Comparison of ENCODE assay signal across 8 mouse cellular contexts in the genomic region with DNA sequence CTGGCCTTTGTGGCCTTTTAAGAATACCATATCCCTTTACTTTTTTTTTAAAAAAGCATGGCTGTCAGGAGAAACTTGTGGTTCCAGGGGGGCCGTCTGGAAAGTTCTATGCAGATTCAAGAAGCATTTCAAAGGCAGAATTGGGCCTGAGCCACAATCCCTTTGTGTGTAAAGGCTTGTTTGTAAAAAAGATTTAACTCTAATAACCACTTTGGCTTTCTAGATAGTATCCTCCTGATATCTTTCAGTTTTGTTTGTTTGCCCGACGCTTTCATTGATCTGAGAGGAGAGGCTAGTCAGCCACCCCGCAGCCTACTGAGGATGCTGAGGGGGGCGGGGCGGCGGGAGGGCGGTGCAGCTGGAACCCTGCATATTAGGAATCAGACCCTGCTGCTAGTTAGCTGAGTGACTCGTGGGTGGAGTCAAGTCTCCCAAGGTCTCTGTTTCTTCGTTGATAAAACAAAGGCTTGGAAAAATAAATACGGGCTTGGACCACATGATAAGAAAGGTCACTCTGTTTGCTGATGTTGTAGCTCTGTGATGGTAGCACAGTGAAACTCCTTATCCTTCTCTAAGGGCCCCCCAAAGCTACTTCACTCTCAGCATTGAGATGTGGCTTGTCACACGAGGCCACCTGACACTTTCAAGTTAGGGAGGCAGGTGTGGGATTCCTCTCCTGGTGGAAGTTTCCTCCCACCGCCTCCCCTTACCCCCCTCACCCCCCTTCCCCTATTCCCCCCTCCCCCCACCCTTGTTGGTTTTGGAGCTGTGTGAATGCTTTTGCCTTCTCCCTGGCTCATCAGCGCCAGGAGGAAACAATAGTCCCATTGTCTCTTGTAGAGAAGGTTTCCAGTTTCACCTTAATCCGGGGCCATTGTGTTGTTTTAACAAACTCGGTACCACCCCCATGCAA.
A peak's percentile ranks its signal among the peaks of the same experiment; 100 is the strongest.
DNase-seq lines count a peak whose midpoint lies in the region; ATAC-seq and TF ChIP-seq lines count a peak whose summit lies in the region.

No protein-coding gene starts in this region.

- H3K4me2 ChIP-seq in embryonic facial prominence, embryonic 13.5 days: peak overlapping the region; percentile 50
- H3K4me2 ChIP-seq in hindbrain, postnatal 0 days (ENCODE audit: low read depth, low read length): peak overlapping the region; percentile 48
- peak overlapping the region; percentile 43 for H3K4me2 ChIP-seq in midbrain, embryonic 12.5 days (replicated peaks)

- H3K36me3 ChIP-seq in embryonic facial prominence, embryonic 13.5 days: 0 out of 2 replicates have a peak, but pooled peaks cover 7% of the 10 kb centered on the region
- no peaks in the 10 kb centered on the region for H3K36me3 ChIP-seq in hindbrain, postnatal 0 days (ENCODE audit: insufficient read depth, low read length)
- no peaks in the 10 kb centered on the region for H3K36me3 ChIP-seq in midbrain, embryonic 12.5 days

- peak overlapping the region; percentile 85 for H3K27ac ChIP-seq in embryonic facial prominence, embryonic 13.5 days
- H3K27ac ChIP-seq in hindbrain, postnatal 0 days: peak overlapping the region; percentile 38
- peak overlapping the region; percentile 39 for H3K27ac ChIP-seq in midbrain, embryonic 12.5 days (replicated peaks)

- TF ChIP-seq CTCF in hindbrain, postnatal 0 days (IDR thresholded peaks at IDR 0.05; ENCODE audit: low read depth): no peak

- whole genome bisulfite sequencing in embryonic facial prominence, embryonic 13.5 days: 2% methylated on average over 16 of the region's 16 CpGs
- WGBS in hindbrain, postnatal 0 days: 3% methylated on average over 16 of the region's 16 CpGs
- WGBS in midbrain, embryonic 12.5 days: 2% methylated on average over 16 of the region's 16 CpGs

- no peaks in the 10 kb centered on the region for H3K9me3 ChIP-seq in embryonic facial prominence, embryonic 13.5 days
- H3K9me3 ChIP-seq in hindbrain, postnatal 0 days (ENCODE audit: low read length): no peaks in the 10 kb centered on the region
- H3K9me3 ChIP-seq in midbrain, embryonic 12.5 days: no peaks in the 10 kb centered on the region

- H3K4me1 ChIP-seq in embryonic facial prominence, embryonic 13.5 days: peaks cover 38% of the 10 kb centered on the region
- H3K4me1 ChIP-seq in hindbrain, postnatal 0 days (ENCODE audit: insufficient read depth, low read length): peaks cover 10% of the 10 kb centered on the region; the same call in 1 of the 2 replicates
- H3K4me1 ChIP-seq in midbrain, embryonic 12.5 days: peaks cover 17% of the 10 kb centered on the region

- intact Hi-C loops in left cerebral cortex, postnatal 4 days (cut with DNase I): no loop called here

- DNase-seq in left cerebral cortex, postnatal 4 days: peak; percentile 32
- DNase-seq in left cerebral cortex, adult 8-10 months (ENCODE audit: low spot score in 2 of 2): no peak
- peak; percentile 39 for DNase-seq in hindbrain, postnatal 0 days (ENCODE audit: low spot score)
- DNase-seq in right cerebral cortex, adult 18-20 months: no peak
- no peak for DNase-seq in gastrocnemius, adult 18-20 months (ENCODE audit: low spot score)
- no peak for DNase-seq in frontal cortex, postnatal 36 days (ENCODE audit: low spot score in 2 of 2)

- no peaks in the 10 kb centered on the region for H3K27me3 ChIP-seq in embryonic facial prominence, embryonic 13.5 days
- no peaks in the 10 kb centered on the region for H3K27me3 ChIP-seq in hindbrain, postnatal 0 days (ENCODE audit: insufficient read depth, low read length)
- no peaks in the 10 kb centered on the region for H3K27me3 ChIP-seq in midbrain, embryonic 12.5 days

- H3K4me3 ChIP-seq in embryonic facial prominence, embryonic 13.5 days: peak overlapping the region; percentile 20; the same call in 1 of the 2 replicates
- H3K4me3 ChIP-seq in hindbrain, postnatal 0 days (ENCODE audit: low read length): peak overlapping the region; percentile 14
- H3K4me3 ChIP-seq in midbrain, embryonic 12.5 days: peak overlapping the region; percentile 12; the same call in 1 of the 2 replicates

- peak; percentile 73 for ATAC-seq in embryonic facial prominence, embryonic 13.5 days (ENCODE audit: insufficient number of reproducible peaks, insufficient read depth, low FRiP score, low TSS enrichment, low read depth)
- peak; percentile 78; the same call in 1 of the 2 replicates for ATAC-seq in hindbrain, postnatal 0 days
- peak; percentile 89 for ATAC-seq in midbrain, embryonic 12.5 days (ENCODE audit: low FRiP score, low read depth)

- 0 out of 2 replicates have a peak overlapping the region, but pooled peaks have one; percentile 17 for H3K9ac ChIP-seq in embryonic facial prominence, embryonic 13.5 days
- H3K9ac ChIP-seq in hindbrain, postnatal 0 days (replicated peaks; ENCODE audit: low read length): 0 out of 2 replicates have a peak overlapping the region, but pooled peaks have one; percentile 13
- peak overlapping the region; percentile 44 for H3K9ac ChIP-seq in midbrain, embryonic 12.5 days (replicated peaks)

Comparison
In these comparisons a context has a peak if more than half of its experiments do, and no peak if none do; other contexts are left out.
1. DNase-seq: peak in left cerebral cortex, postnatal 4 days (single experiment) and hindbrain, postnatal 0 days (single experiment); none in left cerebral cortex, adult 8-10 months (0 of 2), right cerebral cortex, adult 18-20 months (single experiment), gastrocnemius, adult 18-20 months (single experiment) and frontal cortex, postnatal 36 days (0 of 2).
2. Peak in every context shown above with its lines, with median percentiles within 50 percentile points of each other: ATAC-seq, H3K27ac ChIP-seq, H3K4me2 ChIP-seq, H3K4me3 ChIP-seq and H3K9ac ChIP-seq.